Mouse (Mus musculus) cerebellum, adult 9-11 months (tissue): Measurements from ENCODE around the gene Thbs3.
A peak's percentile ranks its signal among the peaks of the same experiment; 100 is the strongest.

ENCODE experiments used
- DNase-seq: peaks from one replicate; pipeline ENCODE4 v3.0.0; 2022

Gene Thbs3

GRCm38 (mm10) chr3:89214681-89215411 lies at the start of gene Thbs3:
Thbs3 (plus strand) TSS chr3:89215180.
- DNase-seq = no peak

DNA sequence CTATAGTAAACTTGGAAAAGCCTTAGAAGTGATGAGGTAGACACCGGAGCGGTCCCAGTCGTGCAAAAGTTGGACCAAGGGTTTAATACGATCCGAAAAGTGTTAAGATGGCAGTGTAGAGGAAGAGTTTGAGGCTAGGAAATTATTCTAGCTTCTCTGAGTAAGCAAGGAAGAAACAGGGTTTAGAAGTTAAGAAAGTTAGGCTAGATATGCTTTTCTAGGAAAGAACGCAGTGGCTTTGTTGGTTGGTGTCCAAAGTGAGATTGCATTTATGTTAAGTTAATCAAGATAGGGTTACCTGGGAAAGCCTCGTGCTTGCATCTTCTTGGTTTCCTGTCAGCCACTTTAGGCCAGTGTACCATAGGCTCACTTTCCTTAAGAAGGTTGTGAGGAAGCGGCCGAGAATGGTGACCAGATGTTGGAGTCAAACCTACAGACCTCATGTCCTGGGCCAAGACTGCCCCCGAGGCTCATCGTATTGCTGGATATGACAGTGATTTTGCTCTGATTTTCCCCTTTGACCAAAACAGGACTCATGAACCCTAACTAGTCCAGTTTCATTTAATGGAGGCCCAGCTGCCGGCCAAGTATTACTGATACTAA lies 49.6 kb upstream of the Thbs3 start:
- peak; percentile 24 for DNase-seq

- peak; percentile 35 for DNase-seq
These were observed 48.0 kb upstream of the Thbs3 start for GRCm38 (mm10) chr3:89166945-89167344.

DNA sequence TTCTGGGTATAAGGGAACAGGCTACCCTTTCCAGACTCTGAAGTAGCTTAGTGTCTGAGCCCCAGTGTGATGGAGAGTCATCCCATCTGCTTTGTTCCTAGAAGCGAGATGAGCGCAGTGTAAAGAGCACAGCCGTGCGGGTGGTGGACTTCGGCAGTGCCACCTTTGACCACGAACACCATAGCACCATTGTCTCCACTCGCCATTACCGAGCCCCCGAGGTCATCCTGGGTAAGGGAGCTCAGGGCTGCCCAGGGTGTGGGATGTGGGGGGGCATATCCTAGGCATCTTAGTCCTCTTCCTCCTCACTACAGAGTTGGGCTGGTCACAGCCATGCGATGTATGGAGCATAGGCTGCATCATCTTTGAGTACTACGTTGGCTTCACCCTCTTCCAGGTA lies 40.1 kb upstream of the Thbs3 start:
- no peak for DNase-seq

DNA sequence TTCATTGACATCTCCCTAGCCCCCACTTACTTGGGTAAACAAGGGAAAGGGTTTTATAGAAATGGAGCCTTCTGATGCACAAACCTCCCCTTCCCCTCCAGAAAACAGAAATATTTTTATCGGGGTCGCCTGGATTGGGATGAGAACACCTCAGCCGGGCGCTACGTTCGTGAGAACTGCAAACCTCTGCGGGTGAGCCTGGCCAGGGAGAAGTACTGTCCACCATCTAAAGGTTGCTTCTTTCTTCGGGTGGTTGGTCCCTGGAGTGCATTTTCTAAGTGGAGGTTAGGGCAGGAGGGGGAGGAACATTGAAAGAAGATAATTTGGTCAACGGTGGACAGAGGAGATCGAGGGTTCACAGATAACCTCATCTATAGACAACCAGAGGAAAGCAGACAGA lies 39.4 kb upstream of the Thbs3 start:
- peak; percentile 17 for DNase-seq

DNA sequence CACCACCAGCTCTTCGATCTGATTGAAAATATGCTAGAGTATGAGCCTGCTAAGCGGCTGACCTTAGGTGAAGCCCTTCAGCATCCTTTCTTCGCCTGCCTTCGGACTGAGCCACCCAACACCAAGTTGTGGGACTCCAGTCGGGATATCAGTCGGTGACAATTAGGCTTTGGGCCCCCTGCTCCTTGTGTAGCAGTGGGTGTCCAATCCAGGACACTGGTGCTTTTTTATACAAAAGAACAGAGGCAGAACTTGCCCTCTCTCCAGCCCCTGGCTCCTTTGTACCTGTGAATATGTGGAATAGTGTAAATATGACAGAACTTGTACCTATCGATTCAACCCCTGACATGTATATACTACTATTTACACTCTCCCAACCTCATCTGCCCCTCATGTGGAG lies 38.6 kb upstream of the Thbs3 start:
- peak; percentile 58 for DNase-seq

- DNase-seq = peak; percentile 94
These were observed 37.5 kb upstream of the Thbs3 start, which contains the start of gene Scamp3 for GRCm38 (mm10) chr3:89177242-89178106. Scamp3 (plus strand) TSS chr3:89177473.

- DNase-seq = no peak
These were observed 36.9 kb upstream of the Thbs3 start for GRCm38 (mm10) chr3:89178107-89178385.

- DNase-seq = peak; percentile 34
These were observed 35.9 kb upstream of the Thbs3 start for GRCm38 (mm10) chr3:89179056-89179455.

DNA sequence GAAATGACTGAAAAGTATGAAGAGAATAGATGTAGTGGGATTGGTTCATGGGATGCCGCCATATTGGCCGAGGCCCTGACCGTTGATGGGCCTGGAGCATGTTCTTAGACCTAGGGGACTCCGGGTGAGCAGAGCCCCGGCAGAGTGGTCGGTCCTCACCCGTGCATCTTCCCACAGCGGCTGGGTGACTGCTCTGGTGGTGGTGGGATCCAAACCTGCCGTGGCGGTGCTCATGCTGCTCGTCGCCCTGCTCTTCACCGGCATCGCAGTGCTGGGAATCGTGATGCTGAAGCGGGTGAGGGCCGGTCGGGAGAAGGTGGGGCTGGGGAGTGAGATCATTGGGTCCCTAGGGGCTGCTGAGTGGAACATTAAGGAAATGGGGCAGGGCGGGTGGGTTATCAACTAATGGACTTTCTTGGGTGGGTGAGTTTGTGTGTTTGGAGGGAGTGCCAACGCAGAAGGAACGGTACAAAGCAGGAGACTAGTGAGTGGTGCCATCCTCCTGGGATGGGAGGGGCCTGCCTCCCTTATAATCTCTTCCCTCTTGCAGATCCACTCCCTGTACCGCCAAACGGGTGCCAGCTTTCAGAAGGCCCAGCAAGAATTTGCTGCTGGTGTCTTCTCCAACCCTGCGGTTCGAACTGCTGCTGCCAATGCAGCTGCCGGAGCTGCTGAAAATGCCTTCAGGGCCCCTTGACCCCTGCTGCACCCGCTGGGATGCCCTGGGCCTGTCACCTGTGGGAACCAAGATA lies 33.1 kb upstream of the Thbs3 start:
- peak; percentile 66 for DNase-seq

DNA sequence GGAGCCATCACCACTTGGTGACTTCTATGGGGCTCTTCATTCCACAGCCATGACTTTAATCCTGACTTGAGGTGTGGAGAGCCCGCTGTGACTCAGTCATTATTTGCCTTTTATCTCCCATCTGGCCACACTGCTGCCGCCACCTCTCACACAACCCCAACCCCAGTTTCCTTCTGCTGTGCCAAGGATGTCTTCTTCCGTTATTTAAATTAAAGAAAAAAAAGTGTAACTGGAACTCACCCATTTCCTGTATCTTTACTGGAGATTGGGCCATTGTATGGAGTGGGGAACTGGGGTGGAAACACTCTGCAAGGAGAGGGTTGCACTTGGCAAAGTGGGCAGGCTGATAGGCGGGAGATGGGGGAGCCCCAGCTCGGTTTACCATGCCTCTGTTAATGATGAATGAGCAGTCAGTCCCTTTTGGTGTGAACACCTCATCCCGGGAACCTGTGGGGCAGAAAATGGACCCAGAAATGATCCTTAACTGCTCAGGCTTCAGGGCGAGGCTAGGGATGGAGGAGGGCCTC lies 32.4 kb upstream of the Thbs3 start:
- DNase-seq = no peak

- peak; percentile 94 for DNase-seq
These were observed 31.7 kb upstream of the Thbs3 start, which contains the start of gene Fam189b for GRCm38 (mm10) chr3:89183058-89183958. Fam189b (plus strand) TSS chr3:89183143.

- peak; percentile 64 for DNase-seq
These were observed 31.0 kb upstream of the Thbs3 start for GRCm38 (mm10) chr3:89183959-89184315.

- peak; percentile 42 for DNase-seq
These were observed 27.8 kb upstream of the Thbs3 start for GRCm38 (mm10) chr3:89187197-89187596.

GRCm38 (mm10) chr3:89187690-89188477 lies 27.1 kb upstream of the Thbs3 start:
- peak; percentile 19 for DNase-seq

GRCm38 (mm10) chr3:89188478-89188875 lies 26.5 kb upstream of the Thbs3 start:
- DNase-seq = no peak

- no peak for DNase-seq
These were observed 24.5 kb upstream of the Thbs3 start for GRCm38 (mm10) chr3:89190436-89190835.

- no peak for DNase-seq
These were observed 21.6 kb upstream of the Thbs3 start for GRCm38 (mm10) chr3:89193351-89193750.

DNA sequence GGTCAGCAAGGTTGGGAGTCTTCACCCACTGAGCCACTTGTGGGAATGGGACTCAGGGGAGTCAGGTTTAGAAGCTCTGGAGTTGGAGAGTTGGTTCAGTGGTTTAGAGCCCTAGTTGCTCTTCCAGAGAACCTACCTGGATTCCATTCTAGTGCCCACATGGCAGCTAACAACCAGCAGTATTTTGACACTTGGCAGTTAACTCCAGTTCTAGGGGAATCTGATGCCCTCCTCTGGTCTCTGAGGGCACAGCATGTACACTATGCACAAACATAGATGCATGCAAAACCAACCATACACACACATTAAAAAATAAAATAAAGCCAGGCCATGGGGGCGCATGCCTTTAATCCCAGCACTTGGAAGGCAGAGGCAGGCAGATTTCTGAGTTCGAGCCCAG lies 21.1 kb upstream of the Thbs3 start:
- DNase-seq = no peak

GRCm38 (mm10) chr3:89195979-89196877 lies 18.8 kb upstream of the Thbs3 start:
- peak; percentile 85 for DNase-seq
